Mouse (Mus musculus) CH12.LX (cell line): ENCODE results near the gene Stpg1.

Source experiments
- JUND ChIP-seq: conservative IDR thresholded peaks from 2 replicates; pipeline ENCODE4 v1.6.1; 2011; ENCODE audit warnings: low read depth, low read length, improper control_type of control experiment
- MEF2A ChIP-seq: IDR thresholded peaks from 2 replicates; pipeline ENCODE4 v1.6.1; 2014; ENCODE audit warnings: low read depth, mild to moderate bottlenecking, inconsistent platforms, low read length, improper control_type of control experiment, borderline replicate concordance
- ZKSCAN1 ChIP-seq: IDR thresholded peaks from 2 replicates; pipeline ENCODE4 v1.6.1; 2012; ENCODE audit warnings: low read depth, inconsistent platforms, low read length, improper control_type of control experiment, borderline replicate concordance

DNA sequence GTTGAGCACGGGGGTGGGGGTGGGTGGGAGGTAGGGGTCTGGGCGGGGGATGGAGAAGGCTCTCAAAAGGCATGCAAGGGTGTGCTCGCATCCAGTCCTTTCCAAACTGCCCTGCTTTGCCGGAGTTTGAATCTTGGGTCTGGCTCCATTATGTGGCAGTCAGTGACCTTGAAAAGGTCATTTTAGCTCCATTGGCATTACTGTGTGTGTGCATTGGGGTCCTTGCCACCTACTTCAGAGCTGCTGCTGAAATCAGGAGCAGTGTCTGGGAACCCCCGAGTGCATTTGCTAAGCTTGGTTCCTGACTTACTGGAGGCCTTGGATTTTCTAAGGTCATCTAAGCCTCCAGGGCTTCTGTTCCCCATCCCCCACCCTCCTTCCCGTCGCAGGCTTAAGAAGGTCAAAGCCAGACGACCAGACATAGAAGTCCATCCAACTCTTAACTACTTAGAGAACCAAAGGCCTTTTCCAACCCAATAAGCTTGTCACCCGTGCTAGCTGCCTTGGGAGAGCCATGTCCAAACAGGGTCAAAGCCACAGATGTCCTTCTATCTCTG lies 54.0 kb downstream of the Stpg1 start:
- no peak for TF ChIP-seq MEF2A
- no peak for TF ChIP-seq ZKSCAN1
- TF ChIP-seq JUND = no peak
